Mouse (Mus musculus) neural tube, embryonic 11.5 days (tissue): ENCODE results near the gene Gpr132. TPM values are rescaled to one million over a fixed set of nuclear protein-coding genes. Genes with fewer than 3 reads are reported as not detected.
A peak's percentile ranks its signal among the peaks of the same experiment; 100 is the strongest.

Experiments used
- ATAC-seq: fragments of 200-750 bp; cut with Nextera tagmentation; 2 replicates; pipeline ENCODE4 v1.8.0; 2017; ENCODE audit warnings: moderate number of reproducible peaks, mild to moderate bottlenecking, moderate TSS enrichment, moderate library complexity; ENCODE audit not compliant: insufficient read depth, low FRiP score, low TSS enrichment
- DNase-seq: peaks from one replicate; pipeline ENCODE4 v3.0.0-alpha.2; 2015; ENCODE audit warnings: low spot score
- H3K27ac ChIP-seq: fragments of 300-500 bp; sonication (generic); 2 replicates; pipeline ENCODE4 v1.5.1; 2014; ENCODE audit warnings: low read depth, mild to moderate bottlenecking, low read length
- H3K27me3 ChIP-seq: fragments of 300-500 bp; sonication (generic); 2 replicates; pipeline ENCODE4 v1.6.1; 2014; ENCODE audit warnings: mild to moderate bottlenecking, low read length, mixed read lengths; ENCODE audit not compliant: control insufficient read depth, insufficient read depth
- H3K36me3 ChIP-seq: fragments of 300-500 bp; sonication (generic); 2 replicates; pipeline ENCODE4 v1.6.1; 2014; ENCODE audit warnings: mild to moderate bottlenecking, low read length, moderate library complexity, mixed read lengths; ENCODE audit not compliant: control insufficient read depth, insufficient read depth
- H3K4me1 ChIP-seq: fragments of 300-500 bp; sonication (generic); 2 replicates; pipeline ENCODE4 v1.6.1; 2014; ENCODE audit warnings: low read length, mixed read lengths; ENCODE audit not compliant: control insufficient read depth, insufficient read depth
- H3K4me2 ChIP-seq: fragments of 300-500 bp; sonication (generic); 2 replicates; pipeline ENCODE4 v1.6.1; 2014; ENCODE audit warnings: low read depth, mild to moderate bottlenecking, moderate library complexity
- H3K4me3 ChIP-seq: fragments of 300-500 bp; sonication (generic); 2 replicates; pipeline ENCODE4 v1.5.1; 2014; ENCODE audit warnings: low read depth, low read length
- H3K9ac ChIP-seq: fragments of 300-500 bp; sonication (generic); 2 replicates; pipeline ENCODE4 v1.6.1; 2014; ENCODE audit warnings: mild to moderate bottlenecking, low read length
- H3K9me3 ChIP-seq: fragments of 300-500 bp; sonication (generic); 2 replicates; pipeline ENCODE4 v1.6.1; 2016; ENCODE audit warnings: low read length; ENCODE audit not compliant: control insufficient read depth
- WGBS: fragments of 180-500 bp; shearing (Covaris S2); extraction: QIAGEN DNeasy Blood & Tissue Kit; methylation state at CpG from one replicate; pipeline ENCODE4 v1.1.7; 2014; 5-methylcytosine and 5-hydroxymethylcytosine counted together
- polyA plus RNA-seq: library from polyadenylated mRNA; unstranded; fragments of >200 nt; fragmentation: Nextera tagmentation; extraction: Ambion mirVana; gene quantifications from 2 replicates; pipeline ENCODE4 v1.2.1, GENCODE M21; 2014

Gpr132 gene
- polyA plus RNA-seq, 1 experiment from 2014 or later: not detected

- Histone ChIP-seq H3K4me2 (no peak overlapping the region), H3K4me3 (no peak overlapping the region), H3K9ac (no peak overlapping the region), H3K27me3 (no peaks in the 10 kb centered on the region), H3K36me3 (no peaks in the 10 kb centered on the region), H3K4me1 (no peaks in the 10 kb centered on the region), H3K27ac (no peak overlapping the region), H3K9me3 (no peaks in the 10 kb centered on the region)
- ATAC-seq (no peak), DNase-seq (no peak)
- 81% methylated on average over 5 of the region's 5 CpGs for WGBS
These were observed 37.0 kb upstream of the Gpr132 start for GRCm38 (mm10) chr12:112905001-112905400.

- no peak overlapping the region for H3K27ac ChIP-seq
- no peak overlapping the region for H3K9ac ChIP-seq
- H3K36me3 ChIP-seq: no peaks in the 10 kb centered on the region
- H3K4me1 ChIP-seq: no peaks in the 10 kb centered on the region
- ATAC-seq (no peak), DNase-seq (no peak)
- H3K27me3 ChIP-seq: no peaks in the 10 kb centered on the region
- H3K4me3 ChIP-seq: no peak overlapping the region
- 76% methylated on average over 8 of the region's 8 CpGs for WGBS
- H3K4me2 ChIP-seq: no peak overlapping the region
- H3K9me3 ChIP-seq: no peaks in the 10 kb centered on the region
These were observed 35.9 kb upstream of the Gpr132 start for GRCm38 (mm10) chr12:112903941-112904340.

GRCm38 (mm10) chr12:112900641-112901040 lies 32.6 kb upstream of the Gpr132 start:
- Histone ChIP-seq H3K36me3 (no peaks in the 10 kb centered on the region), H3K4me1 (peaks cover 4% of the 10 kb centered on the region; the same call in 1 of the 2 replicates), H3K27me3 (no peaks in the 10 kb centered on the region), H3K9me3 (no peaks in the 10 kb centered on the region), H3K9ac (no peak overlapping the region), H3K4me2 (no peak overlapping the region), H3K4me3 (no peak overlapping the region), H3K27ac (no peak overlapping the region)
- DNase-seq (no peak), ATAC-seq (no peak)
- WGBS: 86% methylated on average over 9 of the region's 9 CpGs

GRCm38 (mm10) chr12:112898960-112899359 lies 30.9 kb upstream of the Gpr132 start:
- Histone ChIP-seq H3K9ac (no peak overlapping the region), H3K27ac (no peak overlapping the region), H3K4me3 (no peak overlapping the region), H3K4me2 (no peak overlapping the region), H3K27me3 (no peaks in the 10 kb centered on the region), H3K36me3 (no peaks in the 10 kb centered on the region), H3K4me1 (peaks cover 7% of the 10 kb centered on the region; the same call in 1 of the 2 replicates), H3K9me3 (no peaks in the 10 kb centered on the region)
- WGBS: 76% methylated on average over 4 of the region's 4 CpGs
- no peak for ATAC-seq
- no peak for DNase-seq

GRCm38 (mm10) chr12:112898351-112898750 lies 30.3 kb upstream of the Gpr132 start:
- no peak overlapping the region for H3K9ac ChIP-seq
- no peaks in the 10 kb centered on the region for H3K9me3 ChIP-seq
- 67% methylated on average over 12 of the region's 12 CpGs for WGBS
- no peaks in the 10 kb centered on the region for H3K27me3 ChIP-seq
- peaks cover 7% of the 10 kb centered on the region; the same call in 1 of the 2 replicates for H3K4me1 ChIP-seq
- no peak overlapping the region for H3K4me2 ChIP-seq
- ATAC-seq: no peak
- H3K27ac ChIP-seq: no peak overlapping the region
- H3K4me3 ChIP-seq: no peak overlapping the region
- DNase-seq: no peak
- H3K36me3 ChIP-seq: no peaks in the 10 kb centered on the region

- Histone ChIP-seq H3K4me3 (no peak overlapping the region), H3K9ac (no peak overlapping the region), H3K4me1 (peaks cover 7% of the 10 kb centered on the region; the same call in 1 of the 2 replicates), H3K9me3 (no peaks in the 10 kb centered on the region), H3K27ac (0 out of 2 replicates have a peak overlapping the region, but pooled peaks have one; percentile 8), H3K27me3 (no peaks in the 10 kb centered on the region), H3K36me3 (no peaks in the 10 kb centered on the region), H3K4me2 (0 out of 2 replicates have a peak overlapping the region, but pooled peaks have one; percentile 1)
- peak; percentile 84 for ATAC-seq
- 40% methylated on average over 16 of the region's 16 CpGs for WGBS
- peak; percentile 64 for DNase-seq
These were observed 29.6 kb upstream of the Gpr132 start for GRCm38 (mm10) chr12:112897522-112898212.

- H3K4me2 ChIP-seq: no peak overlapping the region
- no peaks in the 10 kb centered on the region for H3K9me3 ChIP-seq
- ATAC-seq (no peak), DNase-seq (no peak)
- no peak overlapping the region for H3K27ac ChIP-seq
- no peaks in the 10 kb centered on the region for H3K27me3 ChIP-seq
- H3K4me1 ChIP-seq: peaks cover 7% of the 10 kb centered on the region; the same call in 1 of the 2 replicates
- H3K36me3 ChIP-seq: no peaks in the 10 kb centered on the region
- H3K4me3 ChIP-seq: no peak overlapping the region
- 78% methylated on average over 4 of the region's 4 CpGs for WGBS
- no peak overlapping the region for H3K9ac ChIP-seq
These were observed 26.9 kb upstream of the Gpr132 start for GRCm38 (mm10) chr12:112894969-112895368.

GRCm38 (mm10) chr12:112894303-112894884 lies 26.4 kb upstream of the Gpr132 start:
- Histone ChIP-seq H3K9ac (no peak overlapping the region), H3K9me3 (no peaks in the 10 kb centered on the region), H3K27ac (no peak overlapping the region), H3K4me3 (no peak overlapping the region), H3K4me2 (no peak overlapping the region), H3K4me1 (peaks cover 7% of the 10 kb centered on the region; the same call in 1 of the 2 replicates), H3K27me3 (no peaks in the 10 kb centered on the region), H3K36me3 (no peaks in the 10 kb centered on the region)
- DNase-seq (no peak), ATAC-seq (no peak)
- 73% methylated on average over 11 of the region's 11 CpGs for WGBS

GRCm38 (mm10) chr12:112885465-112885864 lies 17.4 kb upstream of the Gpr132 start:
- no peak overlapping the region for H3K27ac ChIP-seq
- WGBS: 55% methylated on average over 7 of the region's 7 CpGs
- H3K36me3 ChIP-seq: no peaks in the 10 kb centered on the region

More at GRCm38 (mm10) chr12:112885465-112885864, 17.4 kb upstream of the Gpr132 start:
- ATAC-seq: no peak
- no peaks in the 10 kb centered on the region for H3K27me3 ChIP-seq
- no peak overlapping the region for H3K9ac ChIP-seq
- no peaks in the 10 kb centered on the region for H3K9me3 ChIP-seq
- no peak for DNase-seq
- H3K4me2 ChIP-seq: no peak overlapping the region
- H3K4me1 ChIP-seq: no peaks in the 10 kb centered on the region
- no peak overlapping the region for H3K4me3 ChIP-seq
